Mouse (Mus musculus) neural tube, embryonic 11.5 days (tissue): ENCODE measurements around the gene Pard3b. TPM values are rescaled to one million over a fixed set of nuclear protein-coding genes. Genes with fewer than 3 reads are reported as not detected.

Source experiments
- ATAC-seq: fragments of 200-750 bp; cut with Nextera tagmentation; 2 replicates; pipeline ENCODE4 v1.8.0; 2017; ENCODE audit warnings: moderate number of reproducible peaks, mild to moderate bottlenecking, moderate TSS enrichment, moderate library complexity; ENCODE audit not compliant: insufficient read depth, low FRiP score, low TSS enrichment
- DNase-seq: peaks from one replicate; pipeline ENCODE4 v3.0.0-alpha.2; 2015; ENCODE audit warnings: low spot score
- H3K27ac ChIP-seq: fragments of 300-500 bp; sonication (generic); 2 replicates; pipeline ENCODE4 v1.5.1; 2014; ENCODE audit warnings: low read depth, mild to moderate bottlenecking, low read length
- H3K27me3 ChIP-seq: fragments of 300-500 bp; sonication (generic); 2 replicates; pipeline ENCODE4 v1.6.1; 2014; ENCODE audit warnings: mild to moderate bottlenecking, low read length, mixed read lengths; ENCODE audit not compliant: control insufficient read depth, insufficient read depth
- H3K36me3 ChIP-seq: fragments of 300-500 bp; sonication (generic); 2 replicates; pipeline ENCODE4 v1.6.1; 2014; ENCODE audit warnings: mild to moderate bottlenecking, low read length, moderate library complexity, mixed read lengths; ENCODE audit not compliant: control insufficient read depth, insufficient read depth
- H3K4me1 ChIP-seq: fragments of 300-500 bp; sonication (generic); 2 replicates; pipeline ENCODE4 v1.6.1; 2014; ENCODE audit warnings: low read length, mixed read lengths; ENCODE audit not compliant: control insufficient read depth, insufficient read depth
- H3K4me2 ChIP-seq: fragments of 300-500 bp; sonication (generic); 2 replicates; pipeline ENCODE4 v1.6.1; 2014; ENCODE audit warnings: low read depth, mild to moderate bottlenecking, moderate library complexity
- H3K4me3 ChIP-seq: fragments of 300-500 bp; sonication (generic); 2 replicates; pipeline ENCODE4 v1.5.1; 2014; ENCODE audit warnings: low read depth, low read length
- H3K9ac ChIP-seq: fragments of 300-500 bp; sonication (generic); 2 replicates; pipeline ENCODE4 v1.6.1; 2014; ENCODE audit warnings: mild to moderate bottlenecking, low read length
- H3K9me3 ChIP-seq: fragments of 300-500 bp; sonication (generic); 2 replicates; pipeline ENCODE4 v1.6.1; 2016; ENCODE audit warnings: low read length; ENCODE audit not compliant: control insufficient read depth
- WGBS: fragments of 180-500 bp; shearing (Covaris S2); extraction: QIAGEN DNeasy Blood & Tissue Kit; methylation state at CpG from one replicate; pipeline ENCODE4 v1.1.7; 2014; 5-methylcytosine and 5-hydroxymethylcytosine counted together
- polyA plus RNA-seq: library from polyadenylated mRNA; unstranded; fragments of >200 nt; fragmentation: Nextera tagmentation; extraction: Ambion mirVana; gene quantifications from 2 replicates; pipeline ENCODE4 v1.2.1, GENCODE M21; 2014

Pard3b gene
- polyA plus RNA-seq, 1 experiment from 2014 or later, result 12.6 TPM

DNA sequence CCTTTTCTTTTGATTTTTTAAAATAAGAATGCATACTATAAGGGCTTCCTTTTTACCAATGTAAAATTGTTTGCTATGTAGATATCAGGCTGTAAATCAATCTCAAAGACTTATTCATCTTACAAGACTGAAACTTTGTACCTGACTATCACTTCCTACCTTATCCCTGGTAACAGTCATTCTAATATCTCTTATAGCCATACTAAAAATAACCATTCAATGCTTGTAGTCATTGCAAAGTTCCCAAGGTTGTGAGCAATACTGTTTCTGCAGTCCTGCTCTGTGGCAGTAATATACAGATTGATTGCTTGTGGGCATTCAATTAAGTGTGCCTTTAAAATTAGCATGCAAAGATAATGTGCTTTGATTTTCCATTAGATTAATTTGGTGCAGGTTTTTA is 72.9 kb downstream of the Pard3b start:
- Histone ChIP-seq H3K27me3 (no peaks in the 10 kb centered on the region), H3K9me3 (no peaks in the 10 kb centered on the region), H3K4me1 (no peaks in the 10 kb centered on the region; the same call in 1 of the 2 replicates)

DNA sequence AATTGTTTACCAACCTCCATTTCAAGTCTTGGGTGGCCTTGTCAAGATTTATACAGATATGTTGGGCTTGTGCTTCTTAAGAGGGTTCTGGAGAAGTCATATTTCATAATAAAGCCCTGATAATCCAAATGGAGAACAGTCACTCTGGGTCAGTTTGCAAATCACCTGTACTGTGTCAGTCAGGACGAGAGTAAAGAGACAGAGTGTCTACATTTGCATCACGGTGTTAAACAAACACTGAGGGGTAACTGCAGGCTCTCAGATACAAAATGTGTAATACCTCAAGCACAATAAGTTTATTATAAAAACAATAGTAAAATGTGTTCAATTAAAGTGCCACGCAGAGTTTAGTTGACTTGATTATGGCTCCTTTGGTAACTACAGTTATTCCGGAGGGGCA is 91.0 kb downstream of the Pard3b start:
- Histone ChIP-seq H3K27ac (no peak overlapping the region), H3K36me3 (no peaks in the 10 kb centered on the region), H3K9ac (no peak overlapping the region), H3K9me3 (no peaks in the 10 kb centered on the region), H3K4me3 (no peak overlapping the region), H3K27me3 (no peaks in the 10 kb centered on the region), H3K4me2 (no peak overlapping the region), H3K4me1 (no peaks in the 10 kb centered on the region)
- DNase-seq (no peak), ATAC-seq (no peak)
- WGBS, result 85% methylated on average over 4 of the region's 4 CpGs

More for the DNA sequence above, 72.9 kb downstream of the Pard3b start:
- no peak for ATAC-seq
- Histone ChIP-seq H3K9ac (no peak overlapping the region), H3K4me3 (no peak overlapping the region), H3K4me2 (no peak overlapping the region), H3K27ac (no peak overlapping the region), H3K36me3 (no peaks in the 10 kb centered on the region)
- DNase-seq, result no peak

DNA sequence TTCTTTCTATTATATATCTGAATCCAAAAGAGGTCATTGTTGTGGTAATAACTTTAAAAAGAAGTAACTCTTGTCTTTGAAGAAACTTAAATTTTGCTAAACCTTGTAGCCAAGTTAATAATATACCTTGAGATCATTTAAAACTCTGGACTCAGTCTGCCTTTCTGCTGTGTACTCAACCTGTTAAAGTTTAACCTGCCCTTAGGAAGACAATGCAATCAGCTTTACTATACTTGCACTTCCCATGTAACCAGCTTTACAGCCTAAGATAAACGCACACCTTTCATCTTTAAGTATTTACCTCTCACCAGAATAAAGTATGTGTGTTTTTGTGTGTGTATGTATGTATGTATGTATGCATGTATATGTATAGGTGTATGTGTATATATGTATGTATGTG is 97.9 kb downstream of the Pard3b start:
- ATAC-seq (no peak), DNase-seq (no peak)
- no peak overlapping the region for H3K9ac ChIP-seq
- no peak overlapping the region for H3K4me2 ChIP-seq
- 79% methylated on average over 1 of the region's 1 CpGs for WGBS
- H3K27me3 ChIP-seq, result no peaks in the 10 kb centered on the region
- no peaks in the 10 kb centered on the region for H3K4me1 ChIP-seq
- no peak overlapping the region for H3K4me3 ChIP-seq
- H3K36me3 ChIP-seq, result no peaks in the 10 kb centered on the region
- no peaks in the 10 kb centered on the region for H3K9me3 ChIP-seq
- no peak overlapping the region for H3K27ac ChIP-seq

DNA sequence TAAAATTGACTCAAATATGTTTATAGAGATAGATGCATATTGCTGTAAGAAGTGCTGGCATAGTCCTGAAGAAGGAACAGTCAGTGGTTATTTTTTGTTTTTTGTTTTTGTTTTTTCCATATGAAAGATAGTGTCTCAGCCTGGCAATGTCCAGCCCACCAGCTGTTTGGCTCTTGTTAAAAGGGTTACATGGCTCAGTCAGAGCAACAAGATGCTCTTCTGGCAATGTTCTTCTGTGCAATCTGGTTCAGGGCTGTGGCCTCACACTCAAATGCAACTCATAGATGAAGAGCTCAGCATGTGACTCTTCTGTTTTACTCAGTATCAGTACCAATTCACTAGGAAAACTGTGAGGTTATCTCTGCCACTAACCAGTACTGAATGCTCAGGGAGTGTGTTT is 104.2 kb downstream of the Pard3b start:
- Histone ChIP-seq H3K36me3 (no peaks in the 10 kb centered on the region), H3K27ac (no peak overlapping the region), H3K9ac (no peak overlapping the region), H3K27me3 (no peaks in the 10 kb centered on the region), H3K4me2 (no peak overlapping the region), H3K9me3 (no peaks in the 10 kb centered on the region), H3K4me3 (no peak overlapping the region), H3K4me1 (no peaks in the 10 kb centered on the region)
- ATAC-seq, result no peak
- no peak for DNase-seq

DNA sequence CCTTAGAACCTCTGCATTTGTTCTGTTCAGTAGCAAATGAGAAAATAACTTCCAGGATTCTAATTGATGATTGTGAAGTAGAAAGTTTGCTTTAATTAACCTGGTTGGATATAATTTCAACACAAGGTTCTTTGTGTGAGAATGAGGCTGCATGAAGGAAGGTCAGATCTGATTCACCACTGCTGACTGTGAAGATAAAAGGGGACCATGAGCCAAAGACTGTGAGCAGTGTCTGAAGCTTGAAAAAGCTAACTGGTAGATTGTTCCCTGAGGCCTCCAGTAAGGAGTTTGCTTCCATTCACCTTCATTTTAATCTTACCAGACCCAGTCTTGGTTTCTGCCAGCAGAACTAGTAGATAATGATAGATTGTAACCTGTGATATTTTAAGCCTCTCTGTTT is 108.9 kb downstream of the Pard3b start:
- no peaks in the 10 kb centered on the region for H3K9me3 ChIP-seq
- no peak overlapping the region for H3K9ac ChIP-seq
- no peak overlapping the region for H3K27ac ChIP-seq
- H3K4me1 ChIP-seq, result no peaks in the 10 kb centered on the region
- H3K27me3 ChIP-seq, result no peaks in the 10 kb centered on the region
- no peak overlapping the region for H3K4me2 ChIP-seq
- H3K36me3 ChIP-seq, result no peaks in the 10 kb centered on the region
- ATAC-seq, result no peak
- DNase-seq, result no peak
- no peak overlapping the region for H3K4me3 ChIP-seq

DNA sequence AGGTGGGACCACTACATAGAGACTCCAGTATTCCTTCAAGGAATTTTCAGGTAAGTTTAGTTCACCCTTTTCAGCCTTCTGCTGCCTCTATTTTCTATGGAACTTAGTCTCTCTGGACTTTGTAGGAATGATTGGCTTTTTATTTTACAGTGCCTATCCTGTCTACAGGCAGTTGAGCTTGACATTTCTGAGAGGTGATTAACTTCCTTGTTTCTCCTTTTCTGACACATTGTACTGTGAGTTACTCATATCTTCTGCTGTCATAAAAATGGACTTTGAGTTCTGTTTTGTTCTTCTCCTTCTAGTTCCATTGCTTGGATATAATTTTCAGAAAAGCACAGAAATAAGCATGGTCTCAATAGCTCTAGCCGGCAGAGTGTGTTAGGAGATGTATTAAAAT is 112.4 kb downstream of the Pard3b start:
- no peak overlapping the region for H3K4me2 ChIP-seq
- H3K9ac ChIP-seq, result no peak overlapping the region
- H3K4me3 ChIP-seq, result no peak overlapping the region
- no peaks in the 10 kb centered on the region for H3K27me3 ChIP-seq
- H3K36me3 ChIP-seq, result no peaks in the 10 kb centered on the region
- H3K27ac ChIP-seq, result no peak overlapping the region
- WGBS, result 95% methylated on average over 1 of the region's 1 CpGs
- ATAC-seq (no peak), DNase-seq (no peak)
- no peaks in the 10 kb centered on the region for H3K4me1 ChIP-seq
- H3K9me3 ChIP-seq, result no peaks in the 10 kb centered on the region

DNA sequence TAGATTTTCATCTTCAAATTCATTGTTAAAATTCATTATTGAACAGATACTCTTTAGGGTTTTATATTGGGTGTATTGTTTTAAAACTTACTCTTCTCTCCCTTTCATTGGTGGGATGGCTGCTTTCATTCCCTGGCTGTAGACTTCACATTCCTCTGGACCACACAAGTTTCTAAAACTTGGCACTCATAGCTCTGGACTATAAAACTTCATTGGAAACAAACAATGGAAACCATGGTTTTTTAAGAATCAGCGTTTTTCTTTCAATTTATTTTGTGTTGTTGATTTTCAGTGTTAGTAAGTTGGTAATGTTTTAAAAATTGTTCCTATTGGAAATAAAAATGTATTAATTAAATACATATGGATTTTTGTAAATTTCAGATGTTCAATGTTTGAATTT is 118.1 kb downstream of the Pard3b start:
- DNase-seq, result no peak
- 91% methylated on average over 1 of the region's 1 CpGs for WGBS
- Histone ChIP-seq H3K4me1 (no peaks in the 10 kb centered on the region), H3K9ac (no peak overlapping the region), H3K9me3 (no peaks in the 10 kb centered on the region), H3K27me3 (no peaks in the 10 kb centered on the region), H3K4me3 (no peak overlapping the region), H3K27ac (no peak overlapping the region), H3K36me3 (no peaks in the 10 kb centered on the region), H3K4me2 (no peak overlapping the region)
- ATAC-seq, result no peak

DNA sequence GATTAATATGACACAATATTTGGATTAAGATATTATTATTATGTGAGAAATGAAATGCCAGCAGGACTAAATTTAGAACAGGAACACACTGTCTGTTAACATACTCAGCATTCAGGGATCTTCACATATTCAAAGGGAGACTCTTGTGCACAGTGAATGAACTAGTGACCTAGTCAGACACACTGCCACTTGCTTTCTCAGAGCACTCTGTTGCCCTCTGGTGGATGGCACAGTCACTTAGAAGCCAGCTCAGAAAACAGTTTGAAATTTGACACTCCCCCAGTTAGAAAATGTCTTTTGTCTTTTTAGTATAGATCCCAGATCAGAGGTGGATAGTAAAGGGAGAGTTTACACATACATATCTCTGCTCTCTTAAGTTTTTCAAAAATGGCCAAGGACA is 132.6 kb downstream of the Pard3b start:
- no peak overlapping the region for H3K9ac ChIP-seq
- H3K36me3 ChIP-seq, result no peaks in the 10 kb centered on the region
- no peaks in the 10 kb centered on the region for H3K9me3 ChIP-seq
- H3K4me3 ChIP-seq, result no peak overlapping the region
- peak; percentile 68; the same call in 1 of the 2 replicates for ATAC-seq
- H3K27ac ChIP-seq, result no peak overlapping the region
- DNase-seq, result peak; percentile 75
- H3K4me2 ChIP-seq, result no peak overlapping the region
- H3K4me1 ChIP-seq, result no peaks in the 10 kb centered on the region
- H3K27me3 ChIP-seq, result no peaks in the 10 kb centered on the region

DNA sequence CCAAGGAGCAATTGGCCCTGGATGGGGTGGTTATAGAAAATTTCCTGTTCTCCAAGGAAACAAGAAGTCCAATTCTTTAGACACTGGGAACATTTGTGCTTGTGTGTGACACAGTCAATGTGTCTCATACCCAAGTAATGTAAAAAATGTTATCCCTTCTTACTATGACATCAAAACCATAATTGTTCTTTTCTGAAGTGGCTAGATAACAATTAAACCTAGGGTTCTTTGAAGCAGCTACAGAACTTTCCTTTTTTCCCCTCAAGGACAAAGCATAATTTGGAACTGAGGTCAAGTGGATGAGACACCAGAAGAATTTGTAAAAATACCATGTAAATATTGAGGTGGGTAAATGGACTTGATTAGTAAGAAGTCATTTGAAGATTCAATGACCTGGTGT is 140.1 kb downstream of the Pard3b start:
- ATAC-seq, result no peak
- no peak overlapping the region for H3K4me2 ChIP-seq
- no peak for DNase-seq
- H3K4me3 ChIP-seq, result no peak overlapping the region
- no peaks in the 10 kb centered on the region for H3K9me3 ChIP-seq
- no peak overlapping the region for H3K27ac ChIP-seq
- no peaks in the 10 kb centered on the region for H3K27me3 ChIP-seq
- no peaks in the 10 kb centered on the region for H3K36me3 ChIP-seq
- no peaks in the 10 kb centered on the region for H3K4me1 ChIP-seq
- H3K9ac ChIP-seq, result no peak overlapping the region
